Mouse (Mus musculus): ENCODE measurements around the gene Malsu1. TPM values are rescaled to one million over a fixed set of nuclear protein-coding genes. Genes with fewer than 3 reads are reported as not detected.

Gene Malsu1
- total RNA-seq (2015) (35.0 and 48.5 TPM in 2 replicates), total RNA-seq (2017) (25.6 and 37.8 TPM in 2 replicates)

GRCm38 (mm10) chr6:49073304-49074116 lies at the start of gene Malsu1:
TSS of gene Malsu1 (plus strand) at chr6:49073795.
- peak; percentile 99 for ATAC-seq (replicated peaks; ENCODE audit: poor library complexity)

GRCm38 (mm10) chr6:49025290-49025689 lies 48.3 kb upstream of the Malsu1 start:
- ATAC-seq (replicated peaks; ENCODE audit: poor library complexity), result no peak

- ATAC-seq (replicated peaks; ENCODE audit: poor library complexity), result peak; percentile 79
Measured at GRCm38 (mm10) chr6:49026496-49026895, 47.1 kb upstream of the Malsu1 start.

GRCm38 (mm10) chr6:49028019-49028418 lies 45.6 kb upstream of the Malsu1 start:
- no peak for ATAC-seq (replicated peaks; ENCODE audit: poor library complexity)

GRCm38 (mm10) chr6:49028708-49029107 lies 44.9 kb upstream of the Malsu1 start:
- ATAC-seq (replicated peaks; ENCODE audit: poor library complexity), result no peak

- ATAC-seq (replicated peaks; ENCODE audit: poor library complexity), result peak; percentile 74
Measured at GRCm38 (mm10) chr6:49031230-49031629, 42.4 kb upstream of the Malsu1 start.

GRCm38 (mm10) chr6:49032783-49033182 lies 40.8 kb upstream of the Malsu1 start:
- ATAC-seq (replicated peaks; ENCODE audit: poor library complexity), result no peak

GRCm38 (mm10) chr6:49036275-49037267 lies 37.0 kb upstream of the Malsu1 start, which contains the start of gene Gpnmb:
TSS of gene Gpnmb (plus strand) at chr6:49036546.
- ATAC-seq (replicated peaks; ENCODE audit: poor library complexity), result peak; percentile 51

- no peak for ATAC-seq (replicated peaks; ENCODE audit: poor library complexity)
Measured at GRCm38 (mm10) chr6:49037268-49037662, 36.3 kb upstream of the Malsu1 start.

GRCm38 (mm10) chr6:49039470-49040180 lies 34.0 kb upstream of the Malsu1 start:
- peak; percentile 79 for ATAC-seq (replicated peaks; ENCODE audit: poor library complexity)

- ATAC-seq (replicated peaks; ENCODE audit: poor library complexity), result no peak
Measured at GRCm38 (mm10) chr6:49046502-49046901, 27.1 kb upstream of the Malsu1 start.

GRCm38 (mm10) chr6:49046976-49047375 lies 26.6 kb upstream of the Malsu1 start:
- ATAC-seq (replicated peaks; ENCODE audit: poor library complexity), result no peak

- no peak for ATAC-seq (replicated peaks; ENCODE audit: poor library complexity)
Measured at GRCm38 (mm10) chr6:49047848-49048247, 25.7 kb upstream of the Malsu1 start.

- ATAC-seq (replicated peaks; ENCODE audit: poor library complexity), result no peak
Measured at GRCm38 (mm10) chr6:49048395-49048794, 25.2 kb upstream of the Malsu1 start.

GRCm38 (mm10) chr6:49050677-49051410 lies 22.8 kb upstream of the Malsu1 start:
- ATAC-seq (replicated peaks; ENCODE audit: poor library complexity), result peak; percentile 84

- ATAC-seq (replicated peaks; ENCODE audit: poor library complexity), result no peak
Measured at GRCm38 (mm10) chr6:49052191-49052590, 21.4 kb upstream of the Malsu1 start.

- ATAC-seq (replicated peaks; ENCODE audit: poor library complexity), result no peak
Measured at GRCm38 (mm10) chr6:49055256-49055733, 18.3 kb upstream of the Malsu1 start.

- no peak for ATAC-seq (replicated peaks; ENCODE audit: poor library complexity)
Measured at GRCm38 (mm10) chr6:49056009-49056408, 17.6 kb upstream of the Malsu1 start.

- ATAC-seq (replicated peaks; ENCODE audit: poor library complexity), result peak; percentile 96
Measured at GRCm38 (mm10) chr6:49057053-49058021, 16.3 kb upstream of the Malsu1 start.

Measured in megakaryocyte progenitor cell, adult 5-6 weeks (primary cell).